In genomic region chr3:137895196-137895595, GRCm38 (mm10) we compare ENCODE assay signal across 11 mouse cellular contexts. TPM values are rescaled to one million over a fixed set of nuclear protein-coding genes. Genes with fewer than 3 reads are reported as not detected.
DNase-seq lines count a peak whose midpoint lies in the region; ATAC-seq and TF ChIP-seq lines count a peak whose summit lies in the region.
"Had no signal": no experiment of that assay in that cellular context is flagged by ENCODE, and none has a peak within 500 bp of the region (broad histone marks: within the 10 kb centered on the region; RNA-seq: fewer than 3 reads in every experiment).

No protein-coding gene starts in this region.

- no peaks in the 10 kb centered on the region for H3K4me1 ChIP-seq in cerebellum, adult 2 months (ENCODE audit: control insufficient read depth, insufficient read depth, low read length)
- no peaks in the 10 kb centered on the region for H3K4me1 ChIP-seq in liver, embryonic 12.5 days
- H3K4me1 ChIP-seq in bone marrow, adult 2 months (ENCODE audit: control insufficient read depth, insufficient read depth, low read length), result peaks cover 2% of the 10 kb centered on the region; the same call in 1 of the 2 replicates
- H3K4me1 ChIP-seq in hindbrain, embryonic 12.5 days, result no peaks in the 10 kb centered on the region

- no peak for ATAC-seq in cerebellum, adult (ENCODE audit: insufficient number of reproducible peaks, low FRiP score, low TSS enrichment)
- no peak for ATAC-seq in liver, embryonic 12.5 days
- no peak for ATAC-seq in hindbrain, embryonic 12.5 days (ENCODE audit: low FRiP score)
- ATAC-seq: intestine, embryonic 16.5 days had no signal

- TF ChIP-seq POLR2A in cerebellum, adult 2 months (IDR thresholded peaks at IDR 0.05; ENCODE audit: borderline replicate concordance, insufficient read depth, low read length), result no peak
- TF ChIP-seq POLR2A in bone marrow, adult 2 months (IDR thresholded peaks at IDR 0.05; ENCODE audit: borderline replicate concordance, control insufficient read depth, low read depth, low read length), result no peak

- H3K27me3 ChIP-seq in cerebellum, adult 2 months (ENCODE audit: control insufficient read depth, insufficient read depth, low read length), result no peaks in the 10 kb centered on the region
- no peaks in the 10 kb centered on the region for H3K27me3 ChIP-seq in liver, embryonic 12.5 days (replicated peaks)
- H3K27me3 ChIP-seq in hindbrain, embryonic 12.5 days, result no peaks in the 10 kb centered on the region
- H3K27me3 ChIP-seq: neural tube, embryonic 13.5 days had no signal

- H3K36me3 ChIP-seq in liver, embryonic 12.5 days, result peaks cover 34% of the 10 kb centered on the region
- H3K36me3 ChIP-seq in hindbrain, embryonic 12.5 days, result peaks cover 22% of the 10 kb centered on the region; the same call in 1 of the 2 replicates

- H3K4me2 ChIP-seq in liver, embryonic 12.5 days, result no peak overlapping the region
- H3K4me2 ChIP-seq in hindbrain, embryonic 12.5 days (replicated peaks), result no peak overlapping the region
- H3K4me2 ChIP-seq: neural tube, embryonic 13.5 days had no signal

- peak; percentile 48 for TF ChIP-seq CTCF in cerebellum, adult 2 months (IDR thresholded peaks at IDR 0.05; ENCODE audit: borderline replicate concordance, insufficient read depth, low read depth, low read length)
- peak; percentile 70 for TF ChIP-seq CTCF in bone marrow, adult 2 months (IDR thresholded peaks at IDR 0.05; ENCODE audit: control insufficient read depth, insufficient read depth, low read length)

- no peaks in the 10 kb centered on the region for H3K9me3 ChIP-seq in liver, embryonic 12.5 days (replicated peaks)
- no peaks in the 10 kb centered on the region for H3K9me3 ChIP-seq in hindbrain, embryonic 12.5 days (replicated peaks)
- H3K9me3 ChIP-seq: neural tube, embryonic 13.5 days had no signal

- H3K9ac ChIP-seq in liver, embryonic 12.5 days, result no peak overlapping the region
- no peak overlapping the region for H3K9ac ChIP-seq in hindbrain, embryonic 12.5 days
- H3K9ac ChIP-seq: neural tube, embryonic 13.5 days had no signal

- H3K27ac ChIP-seq in cerebellum, adult 2 months (ENCODE audit: insufficient read depth, low read length), result no peak overlapping the region
- no peak overlapping the region for H3K27ac ChIP-seq in liver, embryonic 12.5 days
- no peak overlapping the region for H3K27ac ChIP-seq in bone marrow, adult 2 months (ENCODE audit: control insufficient read depth, insufficient read depth, low read depth, low read length, poor library complexity)
- H3K27ac ChIP-seq in hindbrain, embryonic 12.5 days, result no peak overlapping the region
- H3K27ac ChIP-seq: neural tube, embryonic 13.5 days had no signal

- DNase-seq in cerebellum, adult 2 months, result no peak
- DNase-seq in liver, result peak; percentile 58
- DNase-seq in naive thymus-derived CD4-positive, alpha-beta T cell, adult 2 months (ENCODE audit: low read depth), result peak; percentile 54
- DNase-seq in spleen, postnatal 14 days (ENCODE audit: low spot score in 2 of 2), result no peak
- DNase-seq: cerebellum, adult 18-20 months had no signal

- 99% methylated on average over 3 of the region's 3 CpGs for WGBS in cerebellum, adult 2 months
- 74% methylated on average over 3 of the region's 3 CpGs for WGBS in liver, embryonic 12.5 days (ENCODE audit: insufficient replicate concordance)
- WGBS in bone marrow, adult 2 months, result 88% methylated on average over 3 of the region's 3 CpGs
- WGBS in hindbrain, embryonic 12.5 days, result 91% methylated on average over 3 of the region's 3 CpGs

- no peak overlapping the region for H3K4me3 ChIP-seq in cerebellum, adult 2 months (replicated peaks; ENCODE audit: insufficient read depth, low read depth, low read length)
- H3K4me3 ChIP-seq in liver, embryonic 12.5 days, result no peak overlapping the region
- H3K4me3 ChIP-seq in bone marrow, adult 2 months (replicated peaks; ENCODE audit: control insufficient read depth, low read depth, low read length), result no peak overlapping the region
- no peak overlapping the region for H3K4me3 ChIP-seq in hindbrain, embryonic 12.5 days
- H3K4me3 ChIP-seq: neural tube, embryonic 13.5 days had no signal

RNA-seq across cellular contexts. Expression of gene Lamtor3, which starts 23.1 kb away (rescaled TPM):
- polyA plus RNA-seq in cerebellum, adult 2 months (2012; rRNA removed), result 92.8 and 95.0 TPM in 2 replicates
- 72.6 and 77.5 TPM in 2 replicates for polyA plus RNA-seq in liver, embryonic 12.5 days (2016; fragmentation: Nextera tagmentation; extraction: Ambion mirVana)
- polyA plus RNA-seq in bone marrow, adult 2 months (2011; ENCODE audit: insufficient read depth, insufficient read length, low replicate concordance, missing spikeins), result 41.6 and 45.1 TPM in 2 replicates
- polyA plus RNA-seq in hindbrain, embryonic 12.5 days (2016; fragmentation: Nextera tagmentation; extraction: Ambion mirVana), result 97.6 and 98.1 TPM in 2 replicates

RNA-seq across cellular contexts. Expression of gene Dnajb14, which starts 27.7 kb away (rescaled TPM):
- 25.6 and 27.4 TPM in 2 replicates for polyA plus RNA-seq in cerebellum, adult 2 months (2012; rRNA removed)
- polyA plus RNA-seq in liver, embryonic 12.5 days (2016; fragmentation: Nextera tagmentation; extraction: Ambion mirVana), result 6.5 TPM in 2 replicates
- polyA plus RNA-seq in bone marrow, adult 2 months (2011; ENCODE audit: insufficient read depth, insufficient read length, low replicate concordance, missing spikeins), result 3.5 and 5.7 TPM in 2 replicates
- polyA plus RNA-seq in hindbrain, embryonic 12.5 days (2016; fragmentation: Nextera tagmentation; extraction: Ambion mirVana), result 12.6 and 13.8 TPM in 2 replicates

RNA-seq across cellular contexts. Expression of gene H2afz, which starts 30.9 kb away (rescaled TPM):
- 409 and 430 TPM in 2 replicates for polyA plus RNA-seq in cerebellum, adult 2 months (2012; rRNA removed)
- polyA plus RNA-seq in liver, embryonic 12.5 days (2016; fragmentation: Nextera tagmentation; extraction: Ambion mirVana), result 1,584 and 1,643 TPM in 2 replicates
- polyA plus RNA-seq in bone marrow, adult 2 months (2011; ENCODE audit: insufficient read depth, insufficient read length, low replicate concordance, missing spikeins), result 331 and 355 TPM in 2 replicates
- 1,731 and 1,841 TPM in 2 replicates for polyA plus RNA-seq in hindbrain, embryonic 12.5 days (2016; fragmentation: Nextera tagmentation; extraction: Ambion mirVana)

Comparison
In these comparisons a context has a peak if more than half of its experiments do, and no peak if none do; other contexts are left out.
1. DNase-seq: peak in liver (single experiment) and naive thymus-derived CD4-positive, alpha-beta T cell, adult 2 months (single experiment); none in cerebellum, adult 2 months (0 of 2) and spleen, postnatal 14 days (0 of 2).